Mouse (Mus musculus): ENCODE measurements at regions not wholly inside any gene's neighbourhood (a gene's known extent, or its start where the extent isn't known, plus 50 kb on each side); places are given as distances from the start of the nearest gene placed in this dataset.

DNA sequence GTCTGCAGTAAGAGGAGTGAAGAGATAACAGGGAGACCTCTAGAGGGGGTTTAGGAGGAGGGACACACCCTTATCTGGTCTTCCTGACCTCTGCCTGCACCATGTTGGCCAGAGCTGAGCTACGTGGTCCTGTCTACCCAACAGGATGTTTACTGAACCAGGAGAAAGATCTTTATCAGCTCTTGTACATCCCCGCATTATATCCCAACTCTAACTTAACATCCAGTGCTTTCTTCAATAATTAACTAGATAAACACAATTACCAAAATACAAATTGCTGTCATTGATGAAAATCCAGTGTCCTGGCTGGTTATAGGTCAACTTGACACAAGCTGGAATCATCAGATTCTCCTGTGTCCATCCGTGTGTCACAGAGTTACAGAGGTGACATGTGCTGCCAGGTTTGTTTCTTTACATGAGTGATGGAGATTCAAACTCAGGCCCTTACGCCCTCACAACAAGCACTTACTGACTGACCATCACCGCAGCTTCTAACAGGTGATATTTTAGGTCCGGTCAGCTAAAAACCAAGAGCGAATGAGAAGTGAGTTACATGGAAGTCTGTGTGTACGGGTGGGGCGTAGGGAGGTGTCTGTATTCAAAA, 77.1 kb upstream of the Cpm start:
- TF ChIP-seq POLR2A (IDR thresholded peaks at IDR 0.05; ENCODE audit: control insufficient read depth, low read depth, low read length) (no peak), CTCF (IDR thresholded peaks at IDR 0.05; ENCODE audit: control insufficient read depth, insufficient read depth, insufficient replicate concordance, low read depth, low read length) (no peak)

Measured in testis, adult 2 months (tissue).